Mouse (Mus musculus) bone marrow, adult 2 months (tissue): ENCODE measurements around the gene Rasef. TPM values are rescaled to one million over a fixed set of nuclear protein-coding genes. Genes with fewer than 3 reads are reported as not detected.
"Not testable (repeated sequence)": the region's sequence is repeated elsewhere in the genome, so short reads cannot be mapped to it uniquely, and the experiment has no call there.

Source experiments
- H3K27ac ChIP-seq: fragments of 200-500 bp; 2 replicates; pipeline ENCODE4 v1.5.1; 2012; ENCODE audit warnings: low read depth, mild to moderate bottlenecking, control low read depth, inconsistent platforms, low read length; ENCODE audit not compliant: control insufficient read depth, poor library complexity, insufficient read depth
- H3K4me1 ChIP-seq: fragments of 200-500 bp; 2 replicates; pipeline ENCODE4 v1.6.1; 2011; ENCODE audit warnings: low read length; ENCODE audit not compliant: control insufficient read depth, insufficient read depth
- H3K4me3 ChIP-seq: fragments of 200-500 bp; replicated peaks from 2 replicates; pipeline ENCODE3; 2011; ENCODE audit warnings: mild to moderate bottlenecking, low read depth, low read length, control low read depth; ENCODE audit not compliant: control insufficient read depth
- CTCF ChIP-seq: fragments of 200-500 bp; IDR thresholded peaks from 2 replicates; pipeline ENCODE4 v1.5.1; 2011; ENCODE audit warnings: low read length, control low read depth; ENCODE audit not compliant: control insufficient read depth, insufficient read depth
- POLR2A ChIP-seq: fragments of 200-500 bp; IDR thresholded peaks from 2 replicates; pipeline ENCODE4 v1.6.1; 2011; ENCODE audit warnings: low read depth, mild to moderate bottlenecking, control low read depth, low read length, borderline replicate concordance; ENCODE audit not compliant: control insufficient read depth
- WGBS: fragments of 180-500 bp; shearing (Covaris S2); methylation state at CpG from one replicate; pipeline ENCODE4 v1.1.7; 2018; 5-methylcytosine and 5-hydroxymethylcytosine counted together
- polyA plus RNA-seq: library from polyadenylated mRNA; stranded (reverse); fragments of >200 nt; gene quantifications from 2 replicates; pipeline ENCODE4 v1.2.4, GENCODE M21; 2011; ENCODE audit warnings: low replicate concordance; ENCODE audit not compliant: missing spikeins, insufficient read depth, insufficient read length

The Rasef gene
- polyA plus RNA-seq, 1 experiment, result not detected

- Histone ChIP-seq H3K4me3 (no peak overlapping the region), H3K27ac (no peak overlapping the region), H3K4me1 (no peaks in the 10 kb centered on the region)
- 70% methylated on average over 5 of the region's 5 CpGs for WGBS
- TF ChIP-seq CTCF (no peak), POLR2A (no peak)
These were observed 16.7 kb downstream of the Rasef start for GRCm38 (mm10) chr4:73773831-73774810.

GRCm38 (mm10) chr4:73772028-73772427 lies 18.8 kb downstream of the Rasef start:
- Histone ChIP-seq H3K4me3 (no peak overlapping the region), H3K4me1 (no peaks in the 10 kb centered on the region), H3K27ac (no peak overlapping the region)
- TF ChIP-seq CTCF (no peak), POLR2A (no peak)

- Histone ChIP-seq H3K4me1 (no peaks in the 10 kb centered on the region), H3K4me3 (no peak overlapping the region)
- no peak for TF ChIP-seq POLR2A
- TF ChIP-seq CTCF, result no peak
These were observed 20.2 kb downstream of the Rasef start for GRCm38 (mm10) chr4:73770592-73770991.

GRCm38 (mm10) chr4:73768156-73768555 lies 22.6 kb downstream of the Rasef start:
- H3K27ac ChIP-seq, result no peak overlapping the region
- no peak overlapping the region for H3K4me3 ChIP-seq
- 60% methylated on average over 3 of the region's 3 CpGs for WGBS
- TF ChIP-seq POLR2A, result no peak
- no peak for TF ChIP-seq CTCF
- H3K4me1 ChIP-seq, result no peaks in the 10 kb centered on the region

More at GRCm38 (mm10) chr4:73770592-73770991, 20.2 kb downstream of the Rasef start:
- no peak overlapping the region for H3K27ac ChIP-seq

- no peak overlapping the region for H3K27ac ChIP-seq
- TF ChIP-seq POLR2A, result no peak
- TF ChIP-seq CTCF, result no peak
- no peak overlapping the region for H3K4me3 ChIP-seq
- no peaks in the 10 kb centered on the region for H3K4me1 ChIP-seq
- 79% methylated on average over 5 of the region's 5 CpGs for WGBS
These were observed 42.6 kb downstream of the Rasef start for GRCm38 (mm10) chr4:73748219-73748618.

- WGBS, result 83% methylated on average over 3 of the region's 3 CpGs
- no peak overlapping the region for H3K27ac ChIP-seq
These were observed 51.4 kb downstream of the Rasef start for GRCm38 (mm10) chr4:73739439-73739838.

GRCm38 (mm10) chr4:73719819-73720218 lies 71.0 kb downstream of the Rasef start:
- H3K27ac ChIP-seq, result no peak overlapping the region
- no peaks in the 10 kb centered on the region for H3K4me1 ChIP-seq
- TF ChIP-seq CTCF (no peak), POLR2A (no peak)
- H3K4me3 ChIP-seq, result no peak overlapping the region

More at GRCm38 (mm10) chr4:73739439-73739838, 51.4 kb downstream of the Rasef start:
- TF ChIP-seq POLR2A (no peak), CTCF (no peak)
- Histone ChIP-seq H3K4me3 (no peak overlapping the region), H3K4me1 (no peaks in the 10 kb centered on the region)

GRCm38 (mm10) chr4:73718761-73719160 lies 72.0 kb downstream of the Rasef start:
- no peak overlapping the region for H3K4me3 ChIP-seq
- H3K27ac ChIP-seq, result no peak overlapping the region
- H3K4me1 ChIP-seq, result no peaks in the 10 kb centered on the region
- TF ChIP-seq CTCF, result no peak
- 81% methylated on average over 1 of the region's 1 CpGs for WGBS

GRCm38 (mm10) chr4:73683216-73683615 lies 107.6 kb downstream of the Rasef start, which contains the start of gene Gm428:
Gm428 (plus strand) TSS chr4:73683516.
- H3K27ac ChIP-seq, H3K4me3 ChIP-seq, H3K4me1 ChIP-seq: not testable (repeated sequence)
- WGBS, result 93% methylated on average over 2 of the region's 4 CpGs

GRCm38 (mm10) chr4:73668054-73668453 lies 122.7 kb downstream of the Rasef start, which contains the start of gene Gm11239:
Gm11239 (plus strand) TSS chr4:73668354.
- H3K4me3 ChIP-seq, H3K4me1 ChIP-seq, H3K27ac ChIP-seq: not testable (repeated sequence)
- no CpG with 5 or more reads among the region's 4 CpGs for WGBS
